Mouse (Mus musculus) frontal cortex, postnatal 36 days (tissue): Measurements from ENCODE around the gene Nppa.

ENCODE experiments used
- DNase-seq, 2 experiments: peaks; one replicate each; pipeline ENCODE4 v3.0.0; 2022; ENCODE audit warnings: low spot score in 2 of 2

Nppa gene

DNA sequence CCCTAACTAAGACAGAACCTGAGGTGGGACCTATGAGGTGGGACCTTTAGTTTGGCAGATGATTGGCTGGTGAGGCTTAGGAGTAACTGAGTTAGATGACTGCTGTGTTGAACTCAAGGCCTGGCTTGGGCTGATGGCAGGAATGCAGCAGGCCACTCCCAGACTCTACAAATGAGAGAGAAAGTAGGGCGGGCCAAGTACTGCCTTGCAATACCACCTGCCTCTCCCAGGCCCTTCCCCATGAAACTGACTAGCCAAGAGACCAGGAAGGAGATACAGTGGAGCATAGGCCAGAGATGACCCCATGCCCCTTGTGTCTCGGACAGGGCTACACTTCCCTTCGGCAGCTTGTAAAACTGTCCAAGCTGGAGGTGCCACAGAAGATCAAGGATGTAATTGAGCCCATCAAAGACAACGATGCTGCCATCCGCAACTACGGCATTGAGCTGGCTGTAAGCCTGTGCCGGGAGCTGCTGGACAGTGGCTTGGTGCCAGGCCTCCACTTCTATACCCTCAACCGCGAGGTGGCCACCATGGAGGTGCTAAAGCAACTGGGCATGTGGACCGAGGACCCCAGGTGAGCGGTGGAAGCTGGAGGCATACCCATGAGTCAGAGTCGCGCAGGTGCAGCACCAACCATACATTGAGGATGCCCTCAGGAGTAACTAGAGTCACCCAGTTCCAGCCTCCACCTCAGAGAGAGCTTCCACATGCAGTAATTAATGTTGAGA, 50.7 kb downstream of the Nppa start:
- DNase-seq, result no peak
